Comparison of ENCODE assay signal across 8 mouse cellular contexts in genomic region chr4:136425000-136425288, GRCm38 (mm10). TPM values are rescaled to one million over a fixed set of nuclear protein-coding genes. Genes with fewer than 3 reads are reported as not detected.
DNase-seq lines count a peak whose midpoint lies in the region; ATAC-seq and TF ChIP-seq lines count a peak whose summit lies in the region.

No protein-coding gene starts in this region.

- H3K36me3 ChIP-seq in forebrain, embryonic 13.5 days (ENCODE audit: poor library complexity, severe bottlenecking), result no peaks in the 10 kb centered on the region
- no peaks in the 10 kb centered on the region for H3K36me3 ChIP-seq in midbrain, embryonic 15.5 days (replicated peaks)

- peak overlapping the region; percentile 68; the same call in 1 of the 2 replicates for H3K9ac ChIP-seq in forebrain, embryonic 13.5 days
- H3K9ac ChIP-seq in midbrain, embryonic 15.5 days, result peak overlapping the region; percentile 53

- H3K4me1 ChIP-seq in bone marrow macrophage, adult 2 months (ENCODE audit: control insufficient read depth, insufficient read depth, low read length), result no peaks in the 10 kb centered on the region
- H3K4me1 ChIP-seq in forebrain, embryonic 13.5 days, result peaks cover 12% of the 10 kb centered on the region
- peaks cover 15% of the 10 kb centered on the region for H3K4me1 ChIP-seq in midbrain, embryonic 15.5 days

- peaks cover 54% of the 10 kb centered on the region for H3K27me3 ChIP-seq in forebrain, embryonic 13.5 days
- H3K27me3 ChIP-seq in midbrain, embryonic 15.5 days (replicated peaks), result peaks cover 37% of the 10 kb centered on the region

- H3K4me3 ChIP-seq in bone marrow macrophage, adult 2 months (ENCODE audit: insufficient read depth, low read length), result 0 out of 2 replicates have a peak overlapping the region, but pooled peaks have one; percentile 10
- H3K4me3 ChIP-seq in forebrain, embryonic 13.5 days, result peak overlapping the region; percentile 45
- H3K4me3 ChIP-seq in midbrain, embryonic 15.5 days, result peak overlapping the region; percentile 49

- WGBS in forebrain, embryonic 13.5 days, result 3% methylated on average over 15 of the region's 15 CpGs
- 2% methylated on average over 15 of the region's 15 CpGs for WGBS in midbrain, embryonic 15.5 days

- DNase-seq in kidney, adult 18-20 months, result peak; percentile 32
- DNase-seq in kidney, adult 11 months, result no peak
- peak; percentile 32 for DNase-seq in kidney, postnatal 14 days
- no peak for DNase-seq in layer of hippocampus, postnatal 10 days (ENCODE audit: low spot score in 2 of 2)
- no peak for DNase-seq in natural killer cell, adult 2 months (ENCODE audit: low spot score in 2 of 2)

- TF ChIP-seq CTCF in bone marrow macrophage, adult 2 months (IDR thresholded peaks at IDR 0.05; ENCODE audit: low read depth, low read length), result peak; percentile 29; the same call in 1 of the 2 replicates

- TF ChIP-seq POLR2A in bone marrow macrophage, adult 2 months (IDR thresholded peaks at IDR 0.05; ENCODE audit: borderline replicate concordance, low read depth, low read length), result no peak

- peak overlapping the region; percentile 79 for H3K4me2 ChIP-seq in forebrain, embryonic 13.5 days
- H3K4me2 ChIP-seq in midbrain, embryonic 15.5 days, result peak overlapping the region; percentile 95

- no peak overlapping the region for H3K27ac ChIP-seq in bone marrow macrophage, adult 2 months (ENCODE audit: insufficient read depth, low read depth, low read length)
- H3K27ac ChIP-seq in forebrain, embryonic 13.5 days, result no peak overlapping the region
- H3K27ac ChIP-seq in midbrain, embryonic 15.5 days, result no peak overlapping the region

- no peaks in the 10 kb centered on the region for H3K9me3 ChIP-seq in forebrain, embryonic 13.5 days (replicated peaks)
- H3K9me3 ChIP-seq in midbrain, embryonic 15.5 days, result no peaks in the 10 kb centered on the region

- no peak for ATAC-seq in forebrain, embryonic 13.5 days
- ATAC-seq in midbrain, embryonic 15.5 days (replicated peaks), result no peak

RNA-seq across cellular contexts. Expression of gene Htr1d, which starts 1.6 kb away (rescaled TPM):
- not detected in 2 replicates for polyA plus RNA-seq in bone marrow macrophage, adult 2 months (2012; ENCODE audit: insufficient read depth, insufficient read length, missing spikeins)
- 0.37 and 0.38 TPM in 2 replicates for polyA plus RNA-seq in forebrain, embryonic 13.5 days (2015; fragmentation: Nextera tagmentation; extraction: Ambion mirVana)
- polyA plus RNA-seq in midbrain, embryonic 15.5 days (2015; fragmentation: Nextera tagmentation; extraction: Ambion mirVana), result 1.4 and 1.9 TPM in 2 replicates
- total RNA-seq in layer of hippocampus, postnatal 10 days (2021), result 1 to 10 TPM in 1 of 2 experiments, under 1 TPM in 1; 0.98 to 1.3 TPM

RNA-seq across cellular contexts. Expression of gene 6030445D17Rik, which starts 37.1 kb away (rescaled TPM):
- not detected in 2 replicates for polyA plus RNA-seq in bone marrow macrophage, adult 2 months (2012; ENCODE audit: insufficient read depth, insufficient read length, missing spikeins)
- 0.13 TPM in 1 of 2 replicates, not detected in the other for polyA plus RNA-seq in forebrain, embryonic 13.5 days (2015; fragmentation: Nextera tagmentation; extraction: Ambion mirVana)
- 0.15 and 0.19 TPM in 2 replicates for polyA plus RNA-seq in midbrain, embryonic 15.5 days (2015; fragmentation: Nextera tagmentation; extraction: Ambion mirVana)
- under 1 TPM; 0.62 TPM for total RNA-seq in layer of hippocampus, postnatal 10 days (2021)

RNA-seq across cellular contexts. Expression of gene Luzp1, which starts 44.6 kb away (rescaled TPM):
- 11.9 and 17.2 TPM in 2 replicates for polyA plus RNA-seq in bone marrow macrophage, adult 2 months (2012; ENCODE audit: insufficient read depth, insufficient read length, missing spikeins)
- polyA plus RNA-seq in forebrain, embryonic 13.5 days (2015; fragmentation: Nextera tagmentation; extraction: Ambion mirVana), result 91.1 and 99.1 TPM in 2 replicates
- 52.0 and 57.7 TPM in 2 replicates for polyA plus RNA-seq in midbrain, embryonic 15.5 days (2015; fragmentation: Nextera tagmentation; extraction: Ambion mirVana)
- 10 to 100 TPM; 47.3 to 50.2 TPM for total RNA-seq in layer of hippocampus, postnatal 10 days (2021)

Comparison
In these comparisons a context has a peak if more than half of its experiments do, and no peak if none do; other contexts are left out.
1. DNase-seq: peak in kidney, adult 18-20 months (single experiment) and kidney, postnatal 14 days (single experiment); none in kidney, adult 11 months (single experiment), layer of hippocampus, postnatal 10 days (0 of 2) and natural killer cell, adult 2 months (0 of 2).
2. Peak in every context shown above with its lines, with median percentiles within 50 percentile points of each other: H3K4me3 ChIP-seq.